Mouse (Mus musculus) heart, embryonic 15.5 days (tissue): Measurements from ENCODE around the gene Rbpj. TPM values are rescaled to one million over a fixed set of nuclear protein-coding genes. Genes with fewer than 3 reads are reported as not detected.
"Not testable (repeated sequence)": the region's sequence is repeated elsewhere in the genome, so short reads cannot be mapped to it uniquely, and the experiment has no call there.

Experiments used
- ATAC-seq: fragments of 200-750 bp; cut with Nextera tagmentation; replicated peaks from 2 replicates; pipeline ENCODE4 v1.8.0; 2017; ENCODE audit warnings: low read depth, moderate TSS enrichment; ENCODE audit not compliant: insufficient number of reproducible peaks, insufficient read depth, low FRiP score
- H3K27ac ChIP-seq: fragments of 300-500 bp; sonication (generic); 2 replicates; pipeline ENCODE4 v1.5.1; 2015; ENCODE audit warnings: mild to moderate bottlenecking, inconsistent platforms
- H3K27me3 ChIP-seq: fragments of 300-500 bp; sonication (generic); 2 replicates; pipeline ENCODE4 v1.6.1; 2015; ENCODE audit warnings: inconsistent platforms
- H3K36me3 ChIP-seq: fragments of 300-500 bp; sonication (generic); 2 replicates; pipeline ENCODE4 v1.6.1; 2015; ENCODE audit warnings: mild to moderate bottlenecking, inconsistent platforms
- H3K4me1 ChIP-seq: fragments of 300-500 bp; sonication (generic); replicated peaks from 2 replicates; pipeline ENCODE4 v1.6.1; 2015; ENCODE audit warnings: inconsistent platforms
- H3K4me2 ChIP-seq: fragments of 300-500 bp; sonication (generic); 2 replicates; pipeline ENCODE4 v1.6.1; 2015; ENCODE audit warnings: inconsistent platforms, mild to moderate bottlenecking, moderate library complexity
- H3K4me3 ChIP-seq: fragments of 300-500 bp; sonication (generic); 2 replicates; pipeline ENCODE4 v1.5.1; 2015; ENCODE audit warnings: mild to moderate bottlenecking, inconsistent platforms
- H3K9ac ChIP-seq: fragments of 300-500 bp; sonication (generic); 2 replicates; pipeline ENCODE4 v1.6.1; 2015; ENCODE audit warnings: mild to moderate bottlenecking, inconsistent platforms
- H3K9me3 ChIP-seq: fragments of 300-500 bp; sonication (generic); replicated peaks from 2 replicates; pipeline ENCODE4 v1.6.1; 2016; ENCODE audit warnings: inconsistent platforms
- WGBS: fragments of 180-500 bp; shearing (Covaris S2); methylation state at CpG from one replicate; pipeline ENCODE4 v1.1.7; 2015; ENCODE audit warnings: mixed read lengths; 5-methylcytosine and 5-hydroxymethylcytosine counted together
- polyA plus RNA-seq: library from polyadenylated mRNA; unstranded; fragments of >200 nt; fragmentation: Nextera tagmentation; extraction: Ambion mirVana; gene quantifications from 2 replicates; pipeline ENCODE4 v1.2.1, GENCODE M21; 2015

The Rbpj gene
- polyA plus RNA-seq, 1 experiment from 2014 or later, result 17.0 TPM

DNA sequence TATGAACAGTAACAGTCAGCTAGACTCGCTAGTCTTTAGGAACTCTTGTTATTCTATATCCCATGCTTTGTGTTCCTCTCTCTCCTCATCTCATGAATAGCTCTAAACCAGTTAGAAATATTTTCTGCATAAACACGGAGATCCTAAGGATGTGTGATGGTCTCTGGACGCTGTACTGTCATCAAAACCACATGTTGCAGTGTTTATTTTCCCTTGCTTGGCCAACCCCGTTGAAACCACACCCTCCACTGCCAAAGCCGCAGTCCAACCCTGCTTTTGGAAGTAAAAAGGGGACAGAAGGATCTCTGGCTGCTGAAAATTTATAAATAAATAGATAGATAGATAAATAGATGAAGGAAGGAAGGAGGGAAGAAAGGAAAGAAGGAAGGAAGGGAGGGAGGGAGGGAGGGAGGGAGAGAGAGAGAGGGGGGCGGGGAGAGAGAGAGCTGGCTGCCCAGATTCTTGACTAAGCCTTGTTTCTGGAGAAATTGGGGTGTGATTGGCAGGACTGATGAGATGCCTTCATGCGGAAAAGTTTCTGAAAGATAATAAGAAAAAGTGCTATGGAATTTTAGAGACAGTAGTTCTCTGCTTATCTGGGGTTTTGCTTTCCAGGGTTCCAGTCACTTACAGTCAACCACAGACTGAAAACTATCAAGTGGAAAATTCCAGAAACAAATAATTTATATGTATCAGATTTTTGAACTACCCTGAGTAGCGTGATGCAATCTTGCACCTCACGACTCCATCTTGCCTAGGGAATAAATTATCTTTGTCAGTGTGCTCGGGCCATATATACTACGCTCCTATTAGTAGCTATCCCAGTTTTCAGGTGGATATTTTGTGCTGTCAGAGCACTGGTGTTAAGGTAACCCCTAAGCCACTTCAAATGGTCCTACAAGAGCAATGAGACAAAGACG, 70.9 kb downstream of the Rbpj start:
- no peaks in the 10 kb centered on the region for H3K4me1 ChIP-seq
- H3K9me3 ChIP-seq, result no peaks in the 10 kb centered on the region
- no peak overlapping the region for H3K4me2 ChIP-seq
- no peaks in the 10 kb centered on the region for H3K27me3 ChIP-seq
- no peak overlapping the region for H3K27ac ChIP-seq
- H3K4me3 ChIP-seq, result no peak overlapping the region
- no peak overlapping the region for H3K9ac ChIP-seq
- ATAC-seq, result no peak
- no peaks in the 10 kb centered on the region for H3K36me3 ChIP-seq
- 67% methylated on average over 12 of the region's 12 CpGs for WGBS

DNA sequence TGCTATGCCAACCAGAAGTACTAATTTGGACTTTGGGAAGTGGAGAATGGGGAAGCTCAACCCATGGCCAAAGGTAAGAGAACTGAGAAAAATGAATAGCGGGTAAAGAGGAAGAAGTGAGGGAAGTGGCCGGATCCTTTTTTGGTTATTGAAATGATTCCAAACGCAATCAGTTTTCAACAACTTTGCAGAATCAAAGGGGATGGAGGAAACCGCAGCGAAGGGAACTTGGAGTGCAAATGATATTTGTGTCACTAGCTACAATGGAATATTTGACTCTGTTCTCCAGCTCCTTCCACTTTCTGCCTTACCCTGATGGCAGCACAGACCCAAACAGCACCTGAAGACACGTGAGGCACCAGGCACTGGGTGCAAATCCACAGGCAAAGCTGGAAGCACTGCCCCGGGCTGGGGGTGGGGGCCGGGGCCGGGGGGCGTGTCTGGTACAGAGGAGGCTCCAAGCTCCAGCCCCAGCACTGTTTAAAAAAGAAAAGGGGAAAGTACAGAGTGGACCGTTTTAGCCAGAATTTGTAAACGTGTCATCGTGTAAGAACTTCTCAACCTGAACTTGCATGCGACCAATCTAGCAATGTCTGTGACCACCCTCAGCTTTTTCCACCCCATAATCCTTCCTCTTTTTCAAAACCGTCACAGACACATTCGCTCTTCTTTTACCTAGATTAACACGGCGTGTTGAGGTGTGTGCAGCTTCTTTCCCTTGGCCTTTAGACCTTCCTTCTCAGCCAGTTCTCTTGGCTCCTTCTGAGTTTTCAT, 74.1 kb downstream of the Rbpj start:
- WGBS, result 68% methylated on average over 18 of the region's 18 CpGs
- Histone ChIP-seq H3K27me3 (no peaks in the 10 kb centered on the region), H3K9me3 (no peaks in the 10 kb centered on the region), H3K27ac (no peak overlapping the region), H3K9ac (no peak overlapping the region), H3K36me3 (no peaks in the 10 kb centered on the region), H3K4me2 (no peak overlapping the region), H3K4me3 (no peak overlapping the region), H3K4me1 (no peaks in the 10 kb centered on the region)
- ATAC-seq, result no peak

DNA sequence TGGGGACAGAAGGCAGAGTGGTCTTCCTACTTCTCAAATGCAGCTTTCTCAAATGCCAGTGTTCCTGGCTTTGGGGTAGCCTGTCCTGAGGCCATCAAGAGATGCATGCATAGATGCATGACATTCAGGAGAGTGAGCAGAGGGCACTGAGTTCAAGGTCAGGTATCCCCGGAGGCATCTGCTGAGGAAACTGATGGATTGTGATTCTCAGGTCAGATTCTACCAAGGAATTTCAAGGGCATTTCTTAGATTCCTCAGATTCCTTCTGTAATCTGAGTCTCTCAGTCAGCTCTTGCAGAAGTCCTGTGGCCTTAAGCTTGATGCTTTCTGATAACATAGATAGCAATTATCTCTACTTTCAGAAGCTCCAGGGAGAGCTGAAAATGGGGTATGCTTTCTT, 76.1 kb downstream of the Rbpj start:
- Histone ChIP-seq H3K27ac (no peak overlapping the region), H3K4me1 (no peaks in the 10 kb centered on the region), H3K4me3 (no peak overlapping the region), H3K9ac (no peak overlapping the region), H3K9me3 (no peaks in the 10 kb centered on the region), H3K27me3 (no peaks in the 10 kb centered on the region), H3K4me2 (no peak overlapping the region), H3K36me3 (no peaks in the 10 kb centered on the region)
- WGBS, result 26% methylated on average over 1 of the region's 1 CpGs
- ATAC-seq, result no peak

DNA sequence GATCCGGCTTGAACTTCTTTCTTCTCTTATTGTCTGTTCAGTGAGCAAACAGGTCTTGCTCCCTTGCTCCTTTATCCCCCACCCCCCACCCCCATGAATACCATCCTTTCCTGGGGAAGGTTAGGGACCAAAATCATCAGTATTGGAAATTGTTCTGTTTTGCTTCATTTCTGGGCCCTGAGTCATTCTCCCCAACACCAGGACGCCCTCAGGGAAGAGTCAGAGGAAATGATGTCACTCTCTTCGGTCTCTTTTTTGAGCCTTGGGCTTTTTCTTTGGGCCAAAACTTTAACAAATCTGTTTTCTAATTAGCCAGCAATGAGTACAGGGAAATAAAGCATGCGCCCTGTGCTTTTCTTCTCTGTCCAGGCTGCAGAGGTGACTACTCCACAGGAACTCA, 77.4 kb downstream of the Rbpj start:
- Histone ChIP-seq H3K4me2 (no peak overlapping the region), H3K36me3 (no peaks in the 10 kb centered on the region), H3K4me1 (no peaks in the 10 kb centered on the region; the same call in 1 of the 2 replicates), H3K27ac (no peak overlapping the region), H3K27me3 (no peaks in the 10 kb centered on the region), H3K9me3 (no peaks in the 10 kb centered on the region), H3K4me3 (no peak overlapping the region), H3K9ac (no peak overlapping the region)
- WGBS, result 72% methylated on average over 4 of the region's 4 CpGs
- no peak for ATAC-seq

DNA sequence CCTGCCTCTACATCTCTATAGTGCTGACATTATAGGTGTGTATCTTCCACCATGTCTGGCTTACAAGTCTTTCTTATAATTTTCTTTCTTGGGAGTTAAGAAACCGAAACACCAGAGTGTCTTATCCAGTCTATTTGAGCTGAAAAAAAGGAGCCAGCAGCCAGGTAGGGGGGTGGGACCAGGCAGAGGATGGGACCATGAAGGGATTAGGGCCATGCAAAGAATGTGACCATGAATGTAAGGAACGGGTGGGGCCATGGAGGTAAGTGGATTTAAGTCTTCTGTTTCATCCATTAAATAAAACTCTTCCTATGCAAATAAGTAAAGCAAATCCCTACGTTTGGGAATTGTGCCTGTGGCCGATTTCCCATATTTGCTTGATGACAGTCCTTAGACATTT, 78.0 kb downstream of the Rbpj start:
- WGBS, result 84% methylated on average over 4 of the region's 4 CpGs
- H3K4me3 ChIP-seq, result no peak overlapping the region
- H3K4me2 ChIP-seq, result no peak overlapping the region
- H3K9ac ChIP-seq, result no peak overlapping the region
- no peaks in the 10 kb centered on the region for H3K27me3 ChIP-seq
- H3K9me3 ChIP-seq, result no peaks in the 10 kb centered on the region
- H3K36me3 ChIP-seq, result no peaks in the 10 kb centered on the region
- no peaks in the 10 kb centered on the region; the same call in 1 of the 2 replicates for H3K4me1 ChIP-seq
- no peak for ATAC-seq
- H3K27ac ChIP-seq, result no peak overlapping the region

DNA sequence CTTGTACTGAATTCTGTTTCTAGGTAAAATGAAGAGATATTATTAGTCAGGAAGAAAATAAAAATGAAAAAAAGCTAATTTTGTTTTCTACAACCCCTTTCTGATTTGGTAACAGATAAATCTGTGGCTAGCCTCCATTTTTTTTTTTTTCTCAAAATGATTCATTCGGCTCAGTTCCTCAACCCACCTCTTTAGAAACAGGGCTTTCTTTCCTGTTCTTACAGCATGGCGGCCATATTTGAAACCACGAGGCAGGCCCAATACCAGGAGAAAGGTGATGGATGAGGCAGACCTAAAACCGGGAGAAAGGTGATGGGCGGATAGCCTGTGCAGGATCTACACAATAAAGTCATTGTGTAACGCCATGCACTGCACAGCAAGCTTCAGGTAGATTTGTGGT, 80.5 kb downstream of the Rbpj start:
- no peaks in the 10 kb centered on the region for H3K27me3 ChIP-seq
- H3K9me3 ChIP-seq, result no peaks in the 10 kb centered on the region
- no peak overlapping the region for H3K4me2 ChIP-seq
- H3K4me1 ChIP-seq, result no peaks in the 10 kb centered on the region; the same call in 1 of the 2 replicates
- no peak for ATAC-seq
- H3K27ac ChIP-seq, result no peak overlapping the region
- 81% methylated on average over 6 of the region's 6 CpGs for WGBS
- no peak overlapping the region for H3K9ac ChIP-seq
- no peak overlapping the region for H3K4me3 ChIP-seq
- H3K36me3 ChIP-seq, result no peaks in the 10 kb centered on the region

DNA sequence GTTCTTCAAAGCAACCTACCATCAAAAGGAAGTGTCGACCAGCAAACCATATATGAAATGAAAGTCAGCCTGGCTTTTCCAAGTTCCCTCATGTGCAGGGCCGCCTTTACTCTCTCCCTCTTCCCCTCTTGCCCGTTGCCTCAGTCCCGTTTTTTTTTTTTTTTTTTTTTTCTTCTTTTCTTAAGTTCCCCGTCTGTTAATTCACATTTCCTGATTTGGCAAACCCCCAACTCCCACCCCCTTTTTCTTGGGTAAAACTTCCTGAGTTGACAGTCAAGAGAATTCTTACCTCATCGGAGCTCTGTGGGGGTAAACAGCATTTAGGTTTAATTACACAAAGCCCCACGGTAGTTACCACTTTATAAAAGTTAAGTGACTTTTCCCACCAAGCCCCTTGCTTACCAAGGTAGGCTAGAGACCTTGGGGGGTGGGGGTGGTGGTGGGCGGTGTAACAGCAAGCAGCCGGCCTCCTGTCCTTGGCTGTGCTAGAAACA, 81.1 kb downstream of the Rbpj start:
- no peak overlapping the region for H3K9ac ChIP-seq
- WGBS, result 43% methylated on average over 9 of the region's 9 CpGs

DNA sequence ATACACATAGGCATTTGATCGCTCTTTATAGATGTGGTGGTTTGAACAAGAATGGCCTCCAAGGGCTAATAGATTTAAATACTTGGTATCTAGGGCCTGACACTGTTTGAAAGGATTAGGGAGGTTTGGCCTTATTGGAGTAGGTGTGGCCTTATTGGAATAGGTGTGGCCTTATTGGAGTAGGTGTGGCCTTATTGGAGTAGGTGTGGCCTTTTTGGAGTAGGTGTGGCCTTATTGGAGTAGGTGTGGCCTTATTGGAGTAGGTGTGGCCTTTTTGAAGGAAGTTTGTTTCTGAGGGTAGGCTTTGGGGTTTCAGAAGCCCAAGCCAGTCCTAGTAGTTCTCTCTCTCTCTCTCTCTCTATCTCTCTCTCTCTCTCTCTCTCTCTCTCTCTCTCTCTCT, 84.4 kb downstream of the Rbpj start:
- H3K4me1 ChIP-seq, H3K4me3 ChIP-seq, H3K36me3 ChIP-seq, H3K9ac ChIP-seq, H3K27me3 ChIP-seq, H3K9me3 ChIP-seq, ATAC-seq, H3K4me2 ChIP-seq, H3K27ac ChIP-seq: not testable (repeated sequence)
- 98% methylated on average over 1 of the region's 1 CpGs for WGBS

More for the DNA sequence above, 81.1 kb downstream of the Rbpj start:
- Histone ChIP-seq H3K27ac (no peak overlapping the region), H3K27me3 (no peaks in the 10 kb centered on the region), H3K4me2 (no peak overlapping the region), H3K4me3 (no peak overlapping the region), H3K4me1 (no peaks in the 10 kb centered on the region; the same call in 1 of the 2 replicates), H3K9me3 (no peaks in the 10 kb centered on the region), H3K36me3 (no peaks in the 10 kb centered on the region)
- no peak for ATAC-seq

DNA sequence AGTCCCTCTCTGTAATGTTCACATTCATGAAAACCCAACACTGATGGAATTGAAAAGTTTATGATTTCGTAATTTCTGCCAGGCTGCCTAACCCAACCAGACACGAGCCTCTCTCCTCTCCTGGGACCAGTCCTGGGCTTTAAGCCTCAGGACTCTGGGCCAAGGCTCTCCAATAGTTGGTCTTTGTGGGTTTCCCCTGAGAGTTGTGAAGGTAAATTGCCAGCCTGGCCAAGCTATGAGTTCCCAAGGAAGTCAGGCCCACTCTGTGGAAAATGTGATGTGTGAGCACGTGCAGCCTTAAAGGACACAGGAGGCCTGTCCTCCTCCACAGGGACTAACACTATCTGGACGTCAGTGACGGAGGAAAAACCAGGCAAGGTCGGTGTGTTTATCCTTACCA, 85.4 kb downstream of the Rbpj start:
- H3K4me1 ChIP-seq, result no peaks in the 10 kb centered on the region; the same call in 1 of the 2 replicates
- H3K27ac ChIP-seq, result no peak overlapping the region
- no peaks in the 10 kb centered on the region for H3K27me3 ChIP-seq
- no peak overlapping the region for H3K9ac ChIP-seq
- 75% methylated on average over 6 of the region's 6 CpGs for WGBS
- no peaks in the 10 kb centered on the region for H3K36me3 ChIP-seq
- H3K4me3 ChIP-seq, result no peak overlapping the region
- no peak for ATAC-seq
- no peak overlapping the region for H3K4me2 ChIP-seq
- H3K9me3 ChIP-seq, result no peaks in the 10 kb centered on the region

DNA sequence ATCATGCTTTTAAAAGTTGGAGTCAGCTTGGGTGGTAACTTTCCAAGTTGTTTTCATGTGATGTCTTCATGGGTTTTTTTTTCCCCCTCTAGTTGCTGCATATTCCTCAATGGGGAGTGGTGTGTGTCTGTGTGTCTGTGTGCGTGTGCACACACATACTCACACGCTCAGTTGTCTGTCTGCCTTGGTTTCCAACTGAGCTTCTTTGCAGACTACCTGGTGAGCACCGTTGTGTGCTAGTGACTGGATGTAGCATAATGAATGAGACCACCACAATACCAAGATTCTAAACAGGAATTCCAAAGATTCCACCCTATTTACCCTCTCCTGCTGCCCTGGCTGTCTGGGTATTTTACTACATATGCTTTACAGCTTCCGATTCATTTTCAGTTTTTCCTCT, 86.0 kb downstream of the Rbpj start:
- no peak for ATAC-seq
- H3K4me1 ChIP-seq, result no peaks in the 10 kb centered on the region; the same call in 1 of the 2 replicates
- H3K9ac ChIP-seq, result no peak overlapping the region
- H3K9me3 ChIP-seq, result no peaks in the 10 kb centered on the region
- no peak overlapping the region for H3K4me2 ChIP-seq
- no peaks in the 10 kb centered on the region for H3K27me3 ChIP-seq
- H3K27ac ChIP-seq, result no peak overlapping the region
- 78% methylated on average over 4 of the region's 4 CpGs for WGBS
- no peak overlapping the region for H3K4me3 ChIP-seq
- H3K36me3 ChIP-seq, result no peaks in the 10 kb centered on the region

DNA sequence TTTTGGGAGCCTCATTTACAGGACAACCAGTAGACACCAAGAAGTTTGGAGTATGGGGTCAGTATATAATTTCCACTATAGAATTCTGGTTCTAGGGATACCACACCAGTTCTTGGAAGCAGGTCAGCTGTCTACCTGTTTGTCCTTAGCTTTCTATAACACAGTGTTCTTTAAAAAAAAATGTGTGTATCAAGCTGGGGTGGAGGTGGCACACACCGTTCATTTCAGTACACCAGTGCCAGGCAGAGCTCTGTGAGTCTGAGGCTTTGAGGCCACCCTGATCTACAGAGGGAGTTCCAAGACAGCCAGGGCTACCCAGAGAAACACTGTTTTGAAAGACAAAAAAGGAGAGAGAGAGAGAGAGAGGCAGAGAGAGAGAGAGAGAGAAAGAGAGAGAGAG, 87.3 kb downstream of the Rbpj start:
- Histone ChIP-seq H3K36me3 (no peaks in the 10 kb centered on the region), H3K27ac (no peak overlapping the region), H3K27me3 (no peaks in the 10 kb centered on the region), H3K4me2 (no peak overlapping the region), H3K4me3 (no peak overlapping the region), H3K4me1 (no peaks in the 10 kb centered on the region), H3K9ac (no peak overlapping the region), H3K9me3 (no peaks in the 10 kb centered on the region)
- 89% methylated on average over 1 of the region's 1 CpGs for WGBS
- ATAC-seq, result no peak
